Mouse (Mus musculus): Measurements from ENCODE around the gene 6820408C15Rik.
"Not testable (repeated sequence)": the region's sequence is repeated elsewhere in the genome, so short reads cannot be mapped to it uniquely, and the experiment has no call there.

The 6820408C15Rik gene

GRCm38 (mm10) chr2:152411471-152411870 is 3.9 kb upstream of the 6820408C15Rik start:
- DNase-seq (ENCODE audit: low read depth, low spot score), result no peak

GRCm38 (mm10) chr2:152412526-152413157 is 2.7 kb upstream of the 6820408C15Rik start:
- DNase-seq (ENCODE audit: low read depth, low spot score), result no peak

- DNase-seq (ENCODE audit: low read depth, low spot score), result no peak
Observed at GRCm38 (mm10) chr2:152413158-152413764, 2.1 kb upstream of the 6820408C15Rik start.

GRCm38 (mm10) chr2:152413765-152414584 is 1.4 kb upstream of the 6820408C15Rik start:
- DNase-seq (ENCODE audit: low read depth, low spot score), result no peak

GRCm38 (mm10) chr2:152414591-152415165 is 709 bp upstream of the 6820408C15Rik start, which contains the start of gene Zcchc3:
Gene Zcchc3, minus strand, starts transcription at chr2:152415027.
- peak; percentile 79 for DNase-seq (ENCODE audit: low read depth, low spot score)

GRCm38 (mm10) chr2:152415786-152416185 is 399 bp downstream of the 6820408C15Rik start:
- no peak for DNase-seq (ENCODE audit: low read depth, low spot score)

GRCm38 (mm10) chr2:152427493-152427892 is 12.1 kb downstream of the 6820408C15Rik start:
- no peak for DNase-seq (ENCODE audit: low read depth, low spot score)

- DNase-seq (ENCODE audit: low read depth, low spot score), result not testable (repeated sequence)
Observed at GRCm38 (mm10) chr2:152428481-152428880, 13.1 kb downstream of the 6820408C15Rik start.

- DNase-seq (ENCODE audit: low read depth, low spot score), result no peak
Observed at GRCm38 (mm10) chr2:152436405-152436901, 21.1 kb downstream of the 6820408C15Rik start.

- peak; percentile 75 for DNase-seq (ENCODE audit: low read depth, low spot score)
Observed at GRCm38 (mm10) chr2:152436983-152437860, 21.8 kb downstream of the 6820408C15Rik start.

- DNase-seq (ENCODE audit: low read depth, low spot score), result no peak
Observed at GRCm38 (mm10) chr2:152438963-152439362, 23.6 kb downstream of the 6820408C15Rik start.

- DNase-seq (ENCODE audit: low read depth, low spot score), result no peak
Observed at GRCm38 (mm10) chr2:152439833-152440232, 24.4 kb downstream of the 6820408C15Rik start.

- DNase-seq (ENCODE audit: low read depth, low spot score), result no peak
Observed at GRCm38 (mm10) chr2:152442322-152442721, 26.9 kb downstream of the 6820408C15Rik start.

- DNase-seq (ENCODE audit: low read depth, low spot score), result no peak
Observed at GRCm38 (mm10) chr2:152443281-152443680, 27.9 kb downstream of the 6820408C15Rik start.

- no peak for DNase-seq (ENCODE audit: low read depth, low spot score)
Observed at GRCm38 (mm10) chr2:152446642-152447041, 31.3 kb downstream of the 6820408C15Rik start.

GRCm38 (mm10) chr2:152447461-152447860 is 32.1 kb downstream of the 6820408C15Rik start:
- no peak for DNase-seq (ENCODE audit: low read depth, low spot score)

- peak; percentile 65 for DNase-seq (ENCODE audit: low read depth, low spot score)
Observed at GRCm38 (mm10) chr2:152450241-152450640, 34.9 kb downstream of the 6820408C15Rik start.

- DNase-seq (ENCODE audit: low read depth, low spot score), result no peak
Observed at GRCm38 (mm10) chr2:152452101-152452781, 36.9 kb downstream of the 6820408C15Rik start.

- DNase-seq (ENCODE audit: low read depth, low spot score), result no peak
Observed at GRCm38 (mm10) chr2:152459241-152459640, 43.9 kb downstream of the 6820408C15Rik start.

- no peak for DNase-seq (ENCODE audit: low read depth, low spot score)
Observed at GRCm38 (mm10) chr2:152464570-152465150, 49.3 kb downstream of the 6820408C15Rik start, which contains the start of gene Defb23. Gene Defb23, minus strand, starts transcription at chr2:152464620.

Data from retina, postnatal 7 days (tissue).